Mouse (Mus musculus) forebrain, embryonic 10.5 days (tissue): ENCODE measurements around the gene Rnf126. TPM values are rescaled to one million over a fixed set of nuclear protein-coding genes. Genes with fewer than 3 reads are reported as not detected.

ENCODE experiments used
- DNase-seq: peaks from one replicate; pipeline ENCODE4 v3.0.0-alpha.2; 2017; ENCODE audit warnings: low spot score; ENCODE audit errors: extremely low spot score
- H3K27ac ChIP-seq: fragments of 300-500 bp; sonication (generic); 2 replicates; pipeline ENCODE4 v1.5.1; 2016; ENCODE audit warnings: mild to moderate bottlenecking
- H3K27me3 ChIP-seq: fragments of 300-500 bp; sonication (generic); 2 replicates; pipeline ENCODE4 v1.6.1; 2016; ENCODE audit warnings: mild to moderate bottlenecking; ENCODE audit not compliant: poor library complexity, severe bottlenecking
- H3K36me3 ChIP-seq: fragments of 300-500 bp; sonication (generic); replicated peaks from 2 replicates; pipeline ENCODE4 v1.6.1; 2016; ENCODE audit warnings: mild to moderate bottlenecking, moderate library complexity
- H3K4me1 ChIP-seq: fragments of 300-500 bp; sonication (generic); 2 replicates; pipeline ENCODE4 v1.6.1; 2016
- H3K4me3 ChIP-seq: fragments of 300-500 bp; sonication (generic); 2 replicates; pipeline ENCODE4 v1.5.1; 2016; ENCODE audit warnings: mild to moderate bottlenecking, moderate library complexity
- H3K9me3 ChIP-seq: fragments of 300-500 bp; sonication (generic); 2 replicates; pipeline ENCODE4 v1.6.1; 2016; ENCODE audit warnings: mild to moderate bottlenecking, moderate library complexity
- WGBS: fragments of 180-500 bp; shearing (Covaris S2); methylation state at CpG from one replicate; pipeline ENCODE4 v1.1.7; 2016; 5-methylcytosine and 5-hydroxymethylcytosine counted together
- polyA plus RNA-seq: library from polyadenylated mRNA; unstranded; fragments of >200 nt; fragmentation: Nextera tagmentation; extraction: Ambion mirVana; gene quantifications from 2 replicates; pipeline ENCODE4 v1.2.1, GENCODE M21; 2016

The Rnf126 gene
- polyA plus RNA-seq, 1 experiment from 2014 or later = 92.4 TPM

DNA sequence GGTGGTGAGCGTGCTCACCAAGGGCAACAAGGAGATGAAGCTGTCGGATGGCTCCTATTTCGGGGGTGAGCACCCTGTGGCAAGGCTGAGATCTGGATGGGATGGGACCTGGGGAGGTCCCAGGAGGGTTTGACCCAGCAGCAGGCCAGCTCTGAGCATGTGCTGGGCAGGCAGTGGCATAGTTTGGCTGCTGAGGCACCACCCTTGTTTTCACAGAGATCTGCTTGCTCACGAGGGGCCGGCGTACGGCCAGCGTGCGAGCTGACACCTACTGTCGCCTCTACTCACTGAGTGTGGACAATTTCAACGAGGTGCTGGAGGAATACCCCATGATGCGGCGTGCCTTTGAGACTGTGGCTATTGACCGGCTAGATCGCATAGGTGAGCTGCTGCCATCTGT lies 32.9 kb downstream of the Rnf126 start:
- no peak overlapping the region for H3K4me3 ChIP-seq
- no peak for DNase-seq
- H3K9me3 ChIP-seq = peaks cover 23% of the 10 kb centered on the region
- H3K27me3 ChIP-seq = peaks cover 35% of the 10 kb centered on the region
- H3K4me1 ChIP-seq = peaks cover 11% of the 10 kb centered on the region
- WGBS = 95% methylated on average over 15 of the region's 15 CpGs
- H3K36me3 ChIP-seq = peaks cover 69% of the 10 kb centered on the region
- H3K27ac ChIP-seq = no peak overlapping the region

DNA sequence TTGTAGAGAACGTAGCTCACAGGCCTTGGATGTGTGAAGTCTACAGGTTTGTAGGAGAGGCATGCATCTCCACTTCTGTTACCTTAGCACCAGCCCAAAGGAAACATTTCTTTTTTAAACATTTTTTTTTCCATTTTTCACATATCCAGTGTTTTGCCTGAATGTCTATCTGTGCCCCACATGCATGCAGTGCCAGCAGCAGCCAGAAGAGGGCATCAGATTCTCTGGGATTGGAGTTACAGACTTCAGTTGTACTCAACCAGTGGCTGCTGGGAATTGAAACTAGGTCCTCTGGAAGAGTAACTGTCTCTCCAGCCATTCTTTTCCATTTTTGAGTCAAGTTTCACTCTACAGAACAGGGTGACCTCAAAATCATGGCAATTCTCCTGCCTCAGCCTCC lies 34.3 kb downstream of the Rnf126 start:
- peaks cover 55% of the 10 kb centered on the region for H3K36me3 ChIP-seq
- H3K27ac ChIP-seq = no peak overlapping the region
- whole genome bisulfite sequencing = 97% methylated on average over 1 of the region's 1 CpGs
- no peak overlapping the region for H3K4me3 ChIP-seq
- DNase-seq = no peak
- H3K4me1 ChIP-seq = peaks cover 16% of the 10 kb centered on the region
- peaks cover 35% of the 10 kb centered on the region for H3K27me3 ChIP-seq
- peaks cover 13% of the 10 kb centered on the region; the same call in 1 of the 2 replicates for H3K9me3 ChIP-seq

DNA sequence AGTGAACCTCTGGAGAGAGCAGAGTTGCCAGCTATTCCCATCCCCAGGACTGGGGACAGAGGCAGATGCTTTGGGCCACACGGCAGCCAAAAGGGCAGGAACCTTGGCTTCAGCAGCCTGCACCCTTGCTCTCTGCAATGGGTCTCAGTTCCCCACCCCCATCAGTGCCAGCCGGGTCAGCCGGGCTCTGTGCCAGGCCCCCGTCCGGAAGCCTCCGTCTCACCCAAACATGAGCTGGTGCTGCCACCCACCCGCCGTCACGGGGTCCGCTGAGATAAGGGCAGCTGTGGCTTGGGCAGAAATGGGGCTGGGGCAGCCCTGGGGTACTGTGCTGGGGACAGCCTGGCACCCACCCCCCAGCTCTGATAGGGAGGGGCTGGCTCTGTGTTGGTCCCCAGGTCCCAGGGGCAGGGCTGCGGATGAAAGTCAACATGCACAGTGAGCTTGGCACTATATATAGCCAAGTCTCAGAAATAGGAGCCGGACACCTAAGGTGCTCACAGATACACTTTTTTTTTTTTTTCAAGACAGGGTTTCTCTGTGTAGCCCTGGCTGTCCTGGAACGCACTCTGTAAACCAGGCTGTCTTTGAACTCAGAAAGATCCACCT lies 37.3 kb downstream of the Rnf126 start:
- Histone ChIP-seq H3K4me3 (no peak overlapping the region), H3K9me3 (no peaks in the 10 kb centered on the region; the same call in 1 of the 2 replicates), H3K27me3 (peaks cover 6% of the 10 kb centered on the region), H3K4me1 (peaks cover 8% of the 10 kb centered on the region; the same call in 1 of the 2 replicates), H3K36me3 (peaks cover 25% of the 10 kb centered on the region), H3K27ac (no peak overlapping the region)
- 87% methylated on average over 13 of the region's 13 CpGs for WGBS
- no peak for DNase-seq

DNA sequence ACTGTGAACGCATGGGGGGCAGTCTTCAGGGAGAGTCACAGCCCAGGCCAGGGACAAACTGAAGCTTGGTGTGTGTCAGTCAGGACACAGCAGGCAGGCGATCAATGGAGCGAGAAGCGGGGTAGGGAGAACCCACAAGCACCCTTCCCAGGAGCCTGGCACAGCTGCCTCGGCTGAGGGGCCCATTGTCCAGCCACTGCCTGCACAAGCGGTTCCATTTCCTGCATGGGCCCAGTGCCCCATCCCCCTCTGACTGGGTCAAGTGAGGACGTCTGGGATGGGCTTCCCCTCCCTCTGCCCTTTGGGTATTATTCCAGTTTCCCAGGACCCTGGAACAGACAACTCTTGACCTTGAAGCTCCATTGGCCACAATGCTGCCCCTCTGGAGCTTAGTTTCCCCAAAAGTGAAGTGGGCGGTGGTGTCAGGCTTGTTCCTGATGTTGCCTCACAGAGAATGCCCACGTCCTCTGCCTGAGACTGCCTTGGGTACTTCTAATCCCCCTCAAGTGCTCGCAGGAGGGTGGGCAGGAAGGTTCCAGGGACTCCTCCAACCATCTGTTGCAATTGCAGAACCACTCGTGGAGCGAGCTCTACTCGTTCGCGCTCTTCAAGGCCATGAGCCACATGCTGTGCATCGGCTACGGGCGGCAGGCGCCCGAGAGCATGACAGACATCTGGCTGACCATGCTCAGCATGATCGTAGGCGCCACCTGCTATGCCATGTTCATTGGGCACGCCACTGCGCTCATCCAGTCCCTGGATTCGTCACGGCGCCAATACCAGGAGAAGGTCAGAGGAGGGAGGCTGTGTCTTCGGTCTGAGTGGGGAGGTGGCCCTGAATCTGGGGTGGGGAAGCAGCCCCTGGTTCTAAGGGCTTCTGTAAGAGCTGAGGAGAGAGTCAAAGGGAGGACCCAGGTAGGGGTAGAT lies 38.2 kb downstream of the Rnf126 start:
- no peaks in the 10 kb centered on the region for H3K27me3 ChIP-seq
- peaks cover 8% of the 10 kb centered on the region; the same call in 1 of the 2 replicates for H3K4me1 ChIP-seq
- peaks cover 16% of the 10 kb centered on the region for H3K36me3 ChIP-seq
- no peaks in the 10 kb centered on the region; the same call in 1 of the 2 replicates for H3K9me3 ChIP-seq
- H3K4me3 ChIP-seq = no peak overlapping the region
- no peak overlapping the region; the same call in 1 of the 2 replicates for H3K27ac ChIP-seq
- DNase-seq = no peak
- WGBS = 81% methylated on average over 28 of the region's 28 CpGs

DNA sequence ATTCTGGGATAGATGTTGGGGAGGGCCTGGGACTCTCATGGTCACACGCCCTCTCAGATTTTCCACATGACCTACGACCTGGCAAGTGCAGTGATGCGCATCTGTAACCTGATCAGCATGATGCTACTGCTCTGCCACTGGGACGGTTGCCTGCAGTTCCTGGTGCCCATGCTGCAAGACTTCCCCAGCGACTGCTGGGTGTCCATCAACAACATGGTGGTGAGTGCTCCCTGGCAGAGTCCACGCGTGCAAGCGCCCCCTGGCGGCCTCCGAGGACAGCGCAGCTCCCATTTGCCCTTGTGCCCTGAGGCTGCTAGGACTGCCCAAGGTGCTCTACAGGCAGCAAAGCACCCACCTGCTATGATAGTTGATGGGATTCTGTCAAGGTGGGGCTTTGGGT lies 40.7 kb downstream of the Rnf126 start:
- peaks cover 20% of the 10 kb centered on the region for H3K4me1 ChIP-seq
- WGBS = 37% methylated on average over 11 of the region's 11 CpGs
- H3K27ac ChIP-seq = no peak overlapping the region
- H3K4me3 ChIP-seq = no peak overlapping the region
- peak; percentile 52 for DNase-seq
- H3K36me3 ChIP-seq = no peaks in the 10 kb centered on the region
- no peaks in the 10 kb centered on the region; the same call in 1 of the 2 replicates for H3K9me3 ChIP-seq
- no peaks in the 10 kb centered on the region for H3K27me3 ChIP-seq

DNA sequence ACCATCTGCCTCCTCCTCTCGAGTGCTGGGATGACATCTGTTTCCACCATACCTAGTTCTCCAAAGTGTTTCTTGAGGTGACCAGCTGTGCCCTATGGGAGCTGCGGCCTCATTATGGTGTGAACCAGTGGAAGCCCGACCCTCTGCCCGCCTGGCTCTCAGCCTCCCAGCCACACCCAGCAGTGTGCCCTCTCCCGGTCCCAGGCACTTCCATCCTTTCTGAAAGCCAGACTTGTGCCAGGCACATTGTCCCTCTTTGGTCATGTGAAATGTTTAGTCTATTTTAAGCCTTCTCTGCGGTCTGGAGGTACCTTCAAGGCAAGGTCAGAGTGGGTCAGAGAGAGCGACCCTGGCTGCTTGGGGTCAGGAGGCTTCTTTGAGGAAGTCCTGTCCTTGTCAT lies 43.1 kb downstream of the Rnf126 start:
- peaks cover 19% of the 10 kb centered on the region for H3K4me1 ChIP-seq
- WGBS = 85% methylated on average over 7 of the region's 7 CpGs
- H3K27me3 ChIP-seq = peaks cover 20% of the 10 kb centered on the region
- no peak overlapping the region for H3K27ac ChIP-seq
- H3K36me3 ChIP-seq = no peaks in the 10 kb centered on the region
- DNase-seq = no peak
- no peak overlapping the region for H3K4me3 ChIP-seq
- no peaks in the 10 kb centered on the region; the same call in 1 of the 2 replicates for H3K9me3 ChIP-seq

DNA sequence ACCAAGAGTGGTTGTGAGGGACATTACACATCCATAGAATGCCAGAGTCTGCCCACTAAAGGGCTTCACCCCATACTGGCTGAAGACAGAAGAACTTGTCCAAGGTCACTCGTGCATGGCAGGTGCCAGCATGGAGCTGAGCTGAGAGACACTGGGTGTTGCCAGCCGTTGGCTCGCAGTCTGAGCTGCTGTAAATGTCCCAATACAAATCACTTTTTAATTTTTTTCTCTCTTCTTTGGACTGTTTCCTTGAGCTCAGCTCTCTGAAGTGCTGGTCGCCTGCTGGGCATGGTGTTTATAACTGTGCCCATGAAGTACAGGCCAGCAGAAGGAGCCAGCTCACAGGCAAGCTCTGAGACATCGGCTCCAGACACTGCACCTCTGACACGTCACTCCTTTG lies 43.7 kb downstream of the Rnf126 start:
- Histone ChIP-seq H3K4me1 (peaks cover 15% of the 10 kb centered on the region), H3K27me3 (peaks cover 27% of the 10 kb centered on the region), H3K9me3 (no peaks in the 10 kb centered on the region; the same call in 1 of the 2 replicates), H3K4me3 (no peak overlapping the region), H3K27ac (no peak overlapping the region), H3K36me3 (no peaks in the 10 kb centered on the region)
- DNase-seq = no peak
- 69% methylated on average over 6 of the region's 6 CpGs for WGBS

DNA sequence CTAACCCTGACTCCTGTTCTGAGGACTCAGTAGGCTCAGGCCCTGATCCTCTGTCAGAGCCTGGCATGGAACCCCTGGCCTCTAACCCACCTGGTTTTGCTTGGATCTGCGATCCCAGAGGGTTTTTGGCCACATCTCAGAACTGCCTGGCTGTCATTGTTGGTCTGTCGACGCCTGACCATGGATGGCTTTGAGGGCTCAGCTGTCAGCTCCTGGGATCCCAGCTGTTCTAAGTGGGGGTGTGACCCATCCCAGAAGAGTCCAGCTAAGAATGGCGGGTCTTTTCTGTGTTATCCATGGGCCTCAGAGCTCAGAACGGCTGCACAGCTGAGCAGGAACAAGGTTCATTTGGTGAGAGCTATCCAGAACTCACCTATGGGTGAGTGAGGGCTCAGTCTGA lies 45.7 kb downstream of the Rnf126 start:
- Histone ChIP-seq H3K4me3 (no peak overlapping the region), H3K27ac (no peak overlapping the region), H3K4me1 (peaks cover 31% of the 10 kb centered on the region), H3K36me3 (no peaks in the 10 kb centered on the region), H3K9me3 (no peaks in the 10 kb centered on the region), H3K27me3 (peaks cover 46% of the 10 kb centered on the region)
- no peak for DNase-seq
- 67% methylated on average over 5 of the region's 5 CpGs for WGBS

DNA sequence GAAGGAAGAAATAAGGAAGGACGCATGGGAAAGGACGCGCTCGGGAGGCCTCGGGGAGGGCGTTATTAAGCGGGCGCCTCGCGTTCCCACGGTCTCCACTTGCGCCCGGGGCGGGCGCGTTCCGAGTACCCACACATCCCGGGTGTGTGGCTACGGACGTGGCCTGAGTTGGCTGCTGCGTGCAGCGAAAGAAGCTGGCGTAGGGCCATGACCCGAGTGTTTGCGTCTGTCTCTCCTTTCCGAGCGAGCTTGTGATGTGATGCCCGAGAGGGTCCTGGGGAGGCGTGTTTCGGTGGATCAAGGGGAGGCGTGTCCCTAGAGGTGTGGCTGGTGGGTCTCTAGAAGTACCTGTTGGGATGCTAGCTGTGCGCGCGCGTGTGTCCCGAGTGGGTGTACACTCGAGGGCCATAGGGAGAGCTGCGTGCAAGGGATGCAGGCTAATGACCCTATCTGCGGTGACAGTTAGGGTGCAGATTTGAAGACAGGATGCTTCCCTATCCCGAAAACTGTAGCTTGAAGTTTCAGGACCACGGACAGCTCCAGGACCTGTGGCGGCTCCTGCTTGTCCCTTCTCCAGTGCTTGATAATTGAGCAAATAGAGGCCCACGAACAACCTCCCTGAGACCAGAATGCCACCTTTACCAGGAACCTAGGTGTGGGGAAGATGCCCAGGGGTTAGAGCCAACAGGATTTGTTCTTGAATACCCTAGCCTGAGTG lies 49.0 kb downstream of the Rnf126 start:
- WGBS = 4% methylated on average over 43 of the region's 43 CpGs
- H3K36me3 ChIP-seq = no peaks in the 10 kb centered on the region
- DNase-seq = peak; percentile 80
- peaks cover 70% of the 10 kb centered on the region for H3K27me3 ChIP-seq
- no peak overlapping the region for H3K27ac ChIP-seq
- H3K4me1 ChIP-seq = peaks cover 27% of the 10 kb centered on the region
- peak overlapping the region; percentile 71 for H3K4me3 ChIP-seq
- no peaks in the 10 kb centered on the region for H3K9me3 ChIP-seq

DNA sequence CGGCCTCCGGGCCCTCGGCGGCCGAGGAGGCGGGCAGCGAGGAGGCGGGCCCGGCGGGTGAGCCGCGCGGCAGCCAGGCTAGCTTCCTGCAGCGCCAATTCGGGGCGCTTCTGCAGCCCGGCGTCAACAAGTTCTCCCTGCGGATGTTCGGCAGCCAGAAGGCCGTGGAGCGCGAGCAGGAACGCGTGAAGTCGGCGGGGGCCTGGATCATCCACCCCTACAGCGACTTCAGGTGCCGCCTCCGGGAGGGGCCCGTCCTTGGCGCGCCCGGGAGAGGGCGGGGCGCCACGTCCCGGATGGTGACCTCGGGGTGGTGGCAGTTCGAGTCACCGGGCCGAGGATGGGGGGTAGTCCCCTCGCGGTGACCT lies 49.8 kb downstream of the Rnf126 start:
- no peak for DNase-seq
- Histone ChIP-seq H3K4me3 (peak overlapping the region; percentile 71), H3K9me3 (no peaks in the 10 kb centered on the region), H3K4me1 (peaks cover 19% of the 10 kb centered on the region), H3K36me3 (peaks cover 6% of the 10 kb centered on the region), H3K27me3 (peaks cover 70% of the 10 kb centered on the region), H3K27ac (peak overlapping the region; percentile 9; the same call in 1 of the 2 replicates)
- WGBS = under 1% methylated on average over 44 of the region's 44 CpGs

DNA sequence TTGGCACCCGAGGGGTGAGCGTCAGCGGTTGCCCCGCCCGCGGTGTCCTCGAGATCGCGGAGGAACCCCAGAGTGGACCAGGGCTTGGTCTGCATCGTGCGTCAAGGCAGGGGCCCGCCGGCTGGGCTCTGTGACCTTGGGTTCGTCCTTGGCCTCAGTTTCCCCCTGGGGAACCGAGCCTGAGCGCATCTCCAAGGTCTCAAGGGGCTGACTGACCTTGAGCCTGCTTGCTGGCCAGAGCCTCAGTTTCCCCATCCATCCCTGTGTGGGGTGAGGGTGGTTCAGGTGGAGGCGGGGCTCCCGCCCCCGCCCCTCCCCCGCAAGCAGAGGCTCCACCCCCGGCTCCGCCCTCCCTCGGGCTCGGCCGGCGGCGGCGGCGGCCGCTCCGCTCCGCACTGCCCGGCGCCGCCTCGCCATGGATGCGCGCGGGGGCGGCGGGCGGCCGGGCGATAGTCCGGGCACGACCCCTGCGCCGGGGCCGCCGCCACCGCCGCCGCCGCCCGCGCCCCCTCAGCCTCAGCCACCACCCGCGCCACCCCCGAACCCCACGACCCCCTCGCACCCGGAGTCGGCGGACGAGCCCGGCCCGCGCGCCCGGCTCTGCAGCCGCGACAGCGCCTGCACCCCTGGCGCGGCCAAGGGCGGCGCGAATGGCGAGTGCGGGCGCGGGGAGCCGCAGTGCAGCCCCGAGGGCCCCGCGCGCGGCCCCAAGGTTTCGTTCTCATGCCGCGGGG lies 50.3 kb downstream of the Rnf126 start, which contains the start of gene Hcn2:
Hcn2 (plus strand) TSS at position 381 of the 734 bp plus-strand sequence.
- Histone ChIP-seq H3K36me3 (peaks cover 12% of the 10 kb centered on the region), H3K4me1 (peaks cover 18% of the 10 kb centered on the region), H3K27me3 (peaks cover 70% of the 10 kb centered on the region), H3K4me3 (peak within 1 kb of the TSS; percentile 71), H3K27ac (peak within 1 kb of the TSS; percentile 9; the same call in 1 of the 2 replicates), H3K9me3 (no peaks in the 10 kb centered on the region)
- DNase-seq = no peak
- WGBS = 1% methylated on average over 86 of the region's 91 CpGs

DNA sequence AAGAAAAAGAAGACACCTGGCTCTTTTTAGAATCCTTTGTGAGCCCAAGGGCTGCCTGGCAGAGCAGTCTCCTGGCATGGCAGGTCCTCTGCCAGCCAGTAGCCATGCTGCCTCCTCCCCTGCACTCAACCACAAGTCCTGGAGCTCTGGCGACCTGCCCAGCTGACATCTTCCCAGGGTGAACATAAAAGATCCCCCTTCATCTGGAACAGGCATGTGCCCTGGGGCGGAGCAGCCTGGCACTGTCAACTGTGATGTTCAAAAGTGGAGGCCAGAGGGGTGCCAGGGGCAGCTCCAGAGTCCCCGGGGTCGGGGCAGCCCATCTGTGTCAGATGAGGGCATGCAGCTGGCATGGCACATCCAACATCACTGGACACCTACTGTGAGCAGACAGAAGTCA lies 51.8 kb downstream of the Rnf126 start:
- Histone ChIP-seq H3K27me3 (peaks cover 63% of the 10 kb centered on the region), H3K4me1 (peaks cover 18% of the 10 kb centered on the region), H3K27ac (no peak overlapping the region), H3K4me3 (no peak overlapping the region), H3K9me3 (no peaks in the 10 kb centered on the region), H3K36me3 (peaks cover 26% of the 10 kb centered on the region)
- 69% methylated on average over 4 of the region's 4 CpGs for WGBS
- no peak for DNase-seq
